In genomic region chr5:103993601-103994000, GRCm38 (mm10) we compare ENCODE assay signal across 12 mouse cellular contexts. TPM values are rescaled to one million over a fixed set of nuclear protein-coding genes. Genes with fewer than 3 reads are reported as not detected.
DNase-seq lines count a peak whose midpoint lies in the region; ATAC-seq and TF ChIP-seq lines count a peak whose summit lies in the region.
"Had no signal": no experiment of that assay in that cellular context is flagged by ENCODE, and none has a peak within 500 bp of the region (broad histone marks: within the 10 kb centered on the region; RNA-seq: fewer than 3 reads in every experiment).

No protein-coding gene starts in this region.

- H3K9ac ChIP-seq in liver, postnatal 0 days (replicated peaks): no peak overlapping the region
- H3K9ac ChIP-seq: forebrain, embryonic 13.5 days; midbrain, embryonic 13.5 days had no signal

- H3K4me1 ChIP-seq in heart, embryonic 10.5 days: no peaks in the 10 kb centered on the region
- H3K4me1 ChIP-seq in bone marrow, adult 2 months (ENCODE audit: control insufficient read depth, insufficient read depth, low read length): no peaks in the 10 kb centered on the region
- no peaks in the 10 kb centered on the region for H3K4me1 ChIP-seq in liver, postnatal 0 days (ENCODE audit: insufficient read depth)
- H3K4me1 ChIP-seq: forebrain, embryonic 13.5 days; midbrain, embryonic 13.5 days had no signal

- no peak for TF ChIP-seq POLR2A in bone marrow, adult 2 months (IDR thresholded peaks at IDR 0.05; ENCODE audit: borderline replicate concordance, control insufficient read depth, low read depth, low read length)

- TF ChIP-seq EP300 in liver, postnatal 0 days (IDR thresholded peaks at IDR 0.05; ENCODE audit: low read depth): no peak

- H3K9me3 ChIP-seq in heart, embryonic 10.5 days: no peaks in the 10 kb centered on the region
- no peaks in the 10 kb centered on the region for H3K9me3 ChIP-seq in liver, postnatal 0 days (ENCODE audit: low read length)
- H3K9me3 ChIP-seq: forebrain, embryonic 13.5 days; midbrain, embryonic 13.5 days had no signal

- H3K4me3 ChIP-seq in heart, embryonic 10.5 days: no peak overlapping the region
- H3K4me3 ChIP-seq in bone marrow, adult 2 months (replicated peaks; ENCODE audit: control insufficient read depth, low read depth, low read length): no peak overlapping the region
- H3K4me3 ChIP-seq in liver, postnatal 0 days (ENCODE audit: low read depth, low read length): no peak overlapping the region
- H3K4me3 ChIP-seq: forebrain, embryonic 13.5 days; midbrain, embryonic 13.5 days had no signal

- H3K4me2 ChIP-seq in liver, postnatal 0 days (ENCODE audit: low read depth, low read length): no peak overlapping the region
- H3K4me2 ChIP-seq: forebrain, embryonic 13.5 days; midbrain, embryonic 13.5 days had no signal

- 71% methylated on average over 1 of the region's 1 CpGs for WGBS in heart, embryonic 10.5 days
- 83% methylated on average over 1 of the region's 1 CpGs for WGBS in bone marrow, adult 2 months
- WGBS in liver, postnatal 0 days (ENCODE audit: insufficient replicate concordance): 76% methylated on average over 1 of the region's 1 CpGs

- TF ChIP-seq CTCF in bone marrow, adult 2 months (IDR thresholded peaks at IDR 0.05; ENCODE audit: control insufficient read depth, insufficient read depth, low read length): peak; percentile 66
- TF ChIP-seq CTCF in liver, postnatal 0 days (IDR thresholded peaks at IDR 0.05; ENCODE audit: low read depth): peak; percentile 64

- H3K36me3 ChIP-seq in heart, embryonic 10.5 days: peaks cover 15% of the 10 kb centered on the region
- H3K36me3 ChIP-seq in liver, postnatal 0 days (replicated peaks; ENCODE audit: insufficient read depth, low read length): peaks cover 20% of the 10 kb centered on the region
- H3K36me3 ChIP-seq: midbrain, embryonic 13.5 days had no signal

- ATAC-seq in liver, postnatal 0 days: no peak
- no peak for ATAC-seq in frontal cortex, adult (ENCODE audit: low TSS enrichment)
- ATAC-seq: forebrain, embryonic 13.5 days; midbrain, embryonic 13.5 days had no signal

- no peak overlapping the region for H3K27ac ChIP-seq in heart, embryonic 10.5 days
- no peak overlapping the region for H3K27ac ChIP-seq in bone marrow, adult 2 months (ENCODE audit: control insufficient read depth, insufficient read depth, low read depth, low read length, poor library complexity)
- no peak overlapping the region for H3K27ac ChIP-seq in liver, postnatal 0 days (ENCODE audit: low read depth)
- H3K27ac ChIP-seq: forebrain, embryonic 13.5 days; midbrain, embryonic 13.5 days had no signal

- DNase-seq in heart, embryonic 10.5 days (ENCODE audit: low spot score): peak; percentile 56
- no peak for DNase-seq in heart, adult 9 months (ENCODE audit: low spot score in 2 of 2)
- peak; percentile 42 for DNase-seq in 416B (ENCODE audit: low read depth)
- DNase-seq in liver, postnatal 0 days: no peak
- no peak for DNase-seq in embryo, embryonic 10.5 days (ENCODE audit: low spot score)
- DNase-seq in ovary, adult 18-20 months (ENCODE audit: low spot score): no peak
- DNase-seq: right cerebral cortex, postnatal 14 days had no signal

- H3K27me3 ChIP-seq in heart, embryonic 10.5 days (ENCODE audit: insufficient read depth, poor library complexity, severe bottlenecking): no peaks in the 10 kb centered on the region
- H3K27me3 ChIP-seq in liver, postnatal 0 days (ENCODE audit: insufficient read depth, low read length): no peaks in the 10 kb centered on the region
- H3K27me3 ChIP-seq: forebrain, embryonic 13.5 days had no signal

RNA-seq across cellular contexts. Expression of gene Hsd17b13, which starts 16.4 kb away (rescaled TPM):
- not detected in 2 replicates for polyA plus RNA-seq in heart, embryonic 10.5 days (2016; fragmentation: Nextera tagmentation; extraction: Ambion mirVana)
- polyA plus RNA-seq in bone marrow, adult 2 months (2011; ENCODE audit: insufficient read depth, insufficient read length, low replicate concordance, missing spikeins): not detected in 2 replicates
- polyA plus RNA-seq in liver, postnatal 0 days (2015; fragmentation: Nextera tagmentation; extraction: Ambion mirVana): 459 and 502 TPM in 2 replicates
- polyA plus RNA-seq: forebrain, embryonic 13.5 days; hindbrain, embryonic 11.5 days; midbrain, embryonic 13.5 days had no signal

RNA-seq across cellular contexts. Expression of gene Hsd17b11, which starts 28.1 kb away (rescaled TPM):
- polyA plus RNA-seq in heart, embryonic 10.5 days (2016; fragmentation: Nextera tagmentation; extraction: Ambion mirVana): 2.5 and 3.6 TPM in 2 replicates
- 13.6 and 36.5 TPM in 2 replicates for polyA plus RNA-seq in bone marrow, adult 2 months (2011; ENCODE audit: insufficient read depth, insufficient read length, low replicate concordance, missing spikeins)
- polyA plus RNA-seq in liver, postnatal 0 days (2015; fragmentation: Nextera tagmentation; extraction: Ambion mirVana): 26.7 and 27.1 TPM in 2 replicates

RNA-seq across cellular contexts. Expression of gene Nudt9, which starts 52.5 kb away (rescaled TPM):
- polyA plus RNA-seq in heart, embryonic 10.5 days (2016; fragmentation: Nextera tagmentation; extraction: Ambion mirVana): 55.5 and 68.7 TPM in 2 replicates
- polyA plus RNA-seq in bone marrow, adult 2 months (2011; ENCODE audit: insufficient read depth, insufficient read length, low replicate concordance, missing spikeins): 32.5 and 34.8 TPM in 2 replicates
- 48.5 and 48.7 TPM in 2 replicates for polyA plus RNA-seq in liver, postnatal 0 days (2015; fragmentation: Nextera tagmentation; extraction: Ambion mirVana)

Comparison
In these comparisons a context has a peak if more than half of its experiments do, and no peak if none do; other contexts are left out.
1. DNase-seq: peak in heart, embryonic 10.5 days (single experiment) and 416B (single experiment); none in heart, adult 9 months (0 of 2), liver, postnatal 0 days (single experiment), embryo, embryonic 10.5 days (single experiment) and ovary, adult 18-20 months (single experiment).
2. RNA of gene Hsd17b13, which starts 16.4 kb away (polyA plus RNA-seq): 459 to 502 TPM in liver, postnatal 0 days; not detected in bone marrow, adult 2 months and not detected in heart, embryonic 10.5 days; every median in the first group is over 100 times any median in the second.